Mouse (Mus musculus): ENCODE measurements around the gene Nepro.

The Nepro gene

DNA sequence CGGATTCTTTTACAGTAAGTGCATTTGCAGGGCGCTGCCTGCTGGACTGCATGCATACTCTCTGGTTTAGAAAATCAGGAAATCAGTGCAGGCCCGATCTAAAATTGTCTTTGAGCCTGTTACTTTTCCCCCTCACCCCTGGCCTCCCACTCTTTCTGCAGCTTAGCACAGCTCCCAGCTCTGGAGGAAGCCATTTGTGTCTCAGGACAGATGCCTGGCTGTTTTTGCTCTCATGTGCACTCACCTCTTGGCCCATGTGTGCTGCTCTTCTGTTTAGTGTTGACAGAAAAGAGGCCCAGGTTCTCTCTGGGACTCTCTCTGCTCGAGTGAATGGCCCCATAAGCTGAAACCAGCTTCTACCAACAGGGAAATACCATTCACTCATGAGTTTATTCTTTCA is 20.6 kb upstream of the Nepro start:
- DNase-seq = no peak

- DNase-seq = no peak
Observed at GRCm38 (mm10) chr16:44716305-44717140, 7.6 kb upstream of the Nepro start.

DNA sequence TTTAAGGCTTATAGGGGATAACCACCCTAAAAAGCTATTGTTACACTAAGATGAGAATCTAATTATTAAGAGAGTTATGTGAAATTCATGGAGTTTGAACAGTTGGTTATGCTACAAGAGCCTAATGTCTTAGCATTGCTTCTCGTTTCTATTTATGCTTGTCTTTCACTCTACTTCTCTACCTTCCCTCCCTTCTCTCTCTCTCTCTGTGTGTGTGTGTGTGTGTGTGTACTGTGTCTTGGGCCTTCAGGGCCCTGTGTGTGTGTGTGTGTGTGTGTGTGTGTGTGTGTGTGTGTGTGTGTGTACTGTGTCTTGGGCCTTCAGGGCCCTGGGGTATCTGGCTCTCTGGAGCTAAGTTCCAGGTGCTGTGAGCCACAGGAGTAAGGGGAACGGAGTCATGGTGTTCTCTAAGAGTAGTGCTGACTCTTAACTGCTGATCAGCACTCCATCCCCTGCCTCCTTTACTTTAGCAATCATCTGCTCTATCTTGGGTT is 6.9 kb upstream of the Nepro start:
- DNase-seq = no peak

- DNase-seq = no peak
Observed at GRCm38 (mm10) chr16:44717838-44718237, 6.3 kb upstream of the Nepro start.

GRCm38 (mm10) chr16:44719349-44719748 is 4.8 kb upstream of the Nepro start:
- DNase-seq = no peak

GRCm38 (mm10) chr16:44720518-44720917 is 3.6 kb upstream of the Nepro start:
- no peak for DNase-seq

GRCm38 (mm10) chr16:44722666-44723065 is 1.4 kb upstream of the Nepro start:
- no peak for DNase-seq

- DNase-seq = no peak
Observed at GRCm38 (mm10) chr16:44724847-44725246, 746 bp downstream of the Nepro start.

- peak; percentile 69 for DNase-seq
Observed at GRCm38 (mm10) chr16:44725286-44726223, 1.5 kb downstream of the Nepro start.

- no peak for DNase-seq
Observed at GRCm38 (mm10) chr16:44727525-44727924, 3.4 kb downstream of the Nepro start.

DNA sequence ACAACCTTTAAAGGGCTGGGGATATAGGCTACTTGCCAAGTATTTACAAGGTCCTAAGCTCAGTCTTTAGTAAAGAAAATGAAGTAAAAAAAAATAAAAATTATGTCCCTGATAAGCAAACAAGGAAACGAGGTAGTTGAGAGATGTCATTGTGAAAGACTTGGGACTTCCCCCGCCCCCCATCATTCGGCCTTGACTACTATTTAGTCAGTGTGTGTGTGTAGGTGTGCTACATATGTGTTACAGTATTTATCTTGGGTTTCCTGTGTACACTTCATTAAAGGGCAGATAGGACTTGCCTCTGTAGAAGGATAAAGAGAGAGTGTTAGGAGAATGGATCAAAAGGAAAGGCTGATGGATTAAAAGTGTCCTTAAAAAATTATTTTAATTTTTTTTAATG is 10.0 kb downstream of the Nepro start:
- no peak for DNase-seq

GRCm38 (mm10) chr16:44735676-44736075 is 11.6 kb downstream of the Nepro start:
- no peak for DNase-seq

GRCm38 (mm10) chr16:44736118-44736517 is 12.0 kb downstream of the Nepro start:
- DNase-seq = no peak

DNA sequence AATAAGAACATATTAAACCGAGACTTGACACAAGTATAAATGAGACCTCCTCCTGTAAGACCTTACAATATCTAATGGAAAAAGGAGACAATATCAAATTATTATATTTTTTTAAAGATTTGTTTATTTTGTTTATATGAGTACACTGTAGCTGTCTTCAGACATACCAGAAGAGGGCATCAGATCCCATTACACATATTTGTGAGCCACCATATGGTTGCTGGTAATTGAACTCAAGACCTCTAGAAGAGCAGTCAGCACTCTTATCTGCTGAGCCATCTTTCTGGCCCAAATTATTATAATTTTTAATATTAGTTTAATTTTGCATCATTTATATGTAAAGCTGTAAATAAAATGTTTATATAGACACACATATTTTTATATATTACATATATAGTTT is 18.7 kb downstream of the Nepro start:
- no peak for DNase-seq

GRCm38 (mm10) chr16:44745471-44745865 is 21.4 kb downstream of the Nepro start:
- no peak for DNase-seq

DNA sequence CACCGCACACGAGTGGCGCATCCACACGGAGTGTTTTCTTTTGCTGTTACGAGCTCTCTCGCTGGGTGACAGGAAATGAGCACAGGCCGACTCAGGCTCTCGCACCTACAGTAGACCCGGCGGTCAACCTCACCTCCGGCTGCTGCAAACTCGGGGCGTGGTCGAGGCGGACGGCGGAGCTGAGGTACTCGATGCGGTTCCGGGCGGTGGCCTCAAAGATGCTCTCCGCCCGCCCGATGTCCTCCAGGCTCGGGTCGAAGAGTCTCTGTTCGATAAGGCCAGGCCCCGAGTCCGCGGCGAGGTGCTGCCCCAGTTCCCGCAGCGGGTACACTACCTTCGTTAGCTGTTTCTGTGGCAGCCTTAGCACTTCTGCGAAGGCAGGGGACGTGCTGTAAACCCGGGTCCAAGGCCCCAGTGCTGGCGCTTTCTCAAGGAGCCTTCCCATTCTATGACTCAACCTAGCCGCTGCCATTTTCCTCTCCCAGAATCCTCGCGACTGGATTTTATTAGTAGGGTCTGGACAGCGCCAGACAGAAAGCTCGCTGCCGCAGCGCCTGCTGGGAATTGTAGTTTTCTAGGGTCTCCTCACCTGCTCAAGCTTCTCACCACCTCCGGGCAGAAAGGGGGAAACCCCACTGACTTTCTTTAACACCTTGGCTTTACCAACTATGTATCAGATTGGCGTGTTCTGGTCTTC is 21.9 kb downstream of the Nepro start, which contains the start of gene Gtpbp8:
Gene Gtpbp8, minus strand, starts transcription at position 498 of the 697 bp plus-strand sequence.
- DNase-seq = peak; percentile 87

DNA sequence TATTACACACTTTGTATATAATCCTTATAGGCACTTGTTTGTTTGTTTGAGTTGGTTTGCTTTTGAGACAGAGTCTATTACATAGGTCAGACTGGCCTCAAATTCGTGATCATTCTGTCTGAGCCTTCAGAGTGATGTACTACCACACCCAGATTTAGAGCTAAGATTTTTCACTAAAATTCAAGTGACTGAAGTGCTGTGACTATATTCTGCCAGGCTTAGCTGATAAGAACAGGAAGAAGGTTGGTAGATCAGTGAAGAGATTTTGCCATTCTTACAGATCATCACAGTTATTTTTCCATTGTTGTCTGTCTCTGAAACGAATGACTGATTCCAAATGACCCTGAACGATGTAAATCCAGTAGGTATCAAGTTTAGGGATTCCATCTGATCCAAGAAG is 23.9 kb downstream of the Nepro start:
- DNase-seq = no peak

DNA sequence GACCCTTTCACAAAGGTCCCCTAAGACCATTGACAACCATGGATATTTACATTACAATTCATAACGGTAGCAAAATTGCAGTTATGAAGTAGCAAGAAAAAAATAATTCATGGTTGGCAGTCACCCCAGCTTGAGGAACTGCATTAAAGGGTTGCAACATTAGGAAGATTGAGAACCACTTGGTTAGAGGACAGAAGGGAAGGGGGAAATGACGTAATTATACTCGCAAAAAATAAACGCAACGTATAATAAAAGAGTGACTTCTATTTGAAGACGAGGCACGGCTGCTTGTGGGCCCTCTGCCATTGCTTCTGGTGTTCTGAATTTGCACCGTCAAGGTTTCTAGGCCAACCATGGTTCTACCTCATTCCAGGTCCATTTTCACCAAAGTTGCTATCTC is 33.6 kb downstream of the Nepro start:
- no peak for DNase-seq

- no peak for DNase-seq
Observed at GRCm38 (mm10) chr16:44761811-44762210, 37.7 kb downstream of the Nepro start.

GRCm38 (mm10) chr16:44765555-44766319 is 41.6 kb downstream of the Nepro start, which contains the start of gene Cd200r1:
TSS of gene Cd200r1 (plus strand) at chr16:44765736.
- peak; percentile 44 for DNase-seq

DNA sequence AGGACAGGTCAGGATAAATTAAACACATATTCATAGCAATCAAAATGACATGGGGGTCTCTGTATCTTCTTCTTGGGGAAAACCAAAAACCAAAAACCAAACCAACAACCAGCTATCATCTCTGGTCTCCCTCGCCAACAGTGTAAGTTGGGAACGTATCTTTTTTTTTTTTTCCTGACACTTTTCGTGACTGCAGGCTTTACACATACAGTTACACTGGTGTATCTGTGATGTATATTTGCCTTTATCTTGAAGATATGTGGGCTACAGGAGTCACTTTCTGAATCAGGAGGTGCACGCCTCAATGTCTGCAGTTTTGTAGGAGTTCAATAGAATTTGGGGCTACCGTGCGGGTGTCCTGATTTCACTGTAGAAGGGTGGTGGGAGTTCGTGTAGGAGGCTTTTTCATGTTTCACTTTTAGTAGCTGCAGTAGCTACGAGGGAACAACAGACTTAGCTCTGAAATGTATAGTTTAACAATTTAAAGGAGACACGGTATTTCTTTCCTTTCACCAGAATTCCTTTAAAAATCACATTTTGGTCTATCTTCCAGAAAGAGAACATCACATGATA is 42.3 kb downstream of the Nepro start:
- no peak for DNase-seq

- no peak for DNase-seq
Observed at GRCm38 (mm10) chr16:44767506-44767905, 43.4 kb downstream of the Nepro start.

All from thymus, postnatal 4 days (tissue).